Mouse (Mus musculus) ES-CJ7 (cell line): Measurements from ENCODE around the gene Ms4a10.

Source experiments
- DNase-seq: peaks from one replicate; pipeline ENCODE4 v3.0.0; 2011; ENCODE audit warnings: low read depth, low spot score

Ms4a10 gene

GRCm38 (mm10) chr19:10974238-10974865 lies at the start of gene Ms4a10:
Ms4a10 (minus strand) TSS chr19:10974670.
- no peak for DNase-seq

- DNase-seq: no peak
These were observed 47.9 kb upstream of the Ms4a10 start for GRCm38 (mm10) chr19:11022382-11022781.

GRCm38 (mm10) chr19:11017891-11018290 lies 43.4 kb upstream of the Ms4a10 start, which contains the start of gene Ms4a18:
Ms4a18 (minus strand) TSS chr19:11018031.
- no peak for DNase-seq

GRCm38 (mm10) chr19:11017251-11017650 lies 42.8 kb upstream of the Ms4a10 start:
- no peak for DNase-seq

GRCm38 (mm10) chr19:11015998-11016397 lies 41.5 kb upstream of the Ms4a10 start:
- no peak for DNase-seq

GRCm38 (mm10) chr19:11015468-11015867 lies 41.0 kb upstream of the Ms4a10 start:
- no peak for DNase-seq

- no peak for DNase-seq
These were observed 18.7 kb upstream of the Ms4a10 start, which contains the start of gene Ms4a15 for GRCm38 (mm10) chr19:10993150-10993549. Ms4a15 (minus strand) TSS chr19:10993250.

GRCm38 (mm10) chr19:10991911-10992310 lies 17.4 kb upstream of the Ms4a10 start:
- DNase-seq: no peak

GRCm38 (mm10) chr19:10990751-10991150 lies 16.3 kb upstream of the Ms4a10 start:
- no peak for DNase-seq

- DNase-seq: no peak
These were observed 14.1 kb upstream of the Ms4a10 start for GRCm38 (mm10) chr19:10988563-10988962.

- no peak for DNase-seq
These were observed 11.4 kb upstream of the Ms4a10 start for GRCm38 (mm10) chr19:10985889-10986288.

GRCm38 (mm10) chr19:10984551-10984950 lies 10.1 kb upstream of the Ms4a10 start:
- DNase-seq: peak; percentile 59

GRCm38 (mm10) chr19:10983146-10983545 lies 8.7 kb upstream of the Ms4a10 start:
- DNase-seq: peak; percentile 73

GRCm38 (mm10) chr19:10980210-10980609 lies 5.7 kb upstream of the Ms4a10 start:
- no peak for DNase-seq

GRCm38 (mm10) chr19:10979184-10980168 lies 5.0 kb upstream of the Ms4a10 start:
- peak; percentile 90 for DNase-seq

GRCm38 (mm10) chr19:10976318-10976717 lies 1.8 kb upstream of the Ms4a10 start:
- peak; percentile 64 for DNase-seq

- DNase-seq: no peak
These were observed 717 bp upstream of the Ms4a10 start for GRCm38 (mm10) chr19:10975187-10975586.

- DNase-seq: no peak
These were observed 1.3 kb downstream of the Ms4a10 start for GRCm38 (mm10) chr19:10973187-10973586.

GRCm38 (mm10) chr19:10972660-10973059 lies 1.8 kb downstream of the Ms4a10 start:
- DNase-seq: peak; percentile 98

GRCm38 (mm10) chr19:10970457-10970856 lies 4.0 kb downstream of the Ms4a10 start:
- DNase-seq: no peak

- DNase-seq: no peak
These were observed 5.9 kb downstream of the Ms4a10 start for GRCm38 (mm10) chr19:10968578-10968977.

GRCm38 (mm10) chr19:10965721-10966120 lies 8.7 kb downstream of the Ms4a10 start:
- no peak for DNase-seq

GRCm38 (mm10) chr19:10959978-10960346 lies 14.5 kb downstream of the Ms4a10 start:
- DNase-seq: no peak
